Mouse (Mus musculus) 3134 (cell line): ENCODE data around the gene Men1.

Experiments used
- DNase-seq: peaks from one replicate; pipeline ENCODE4 v3.0.0-alpha.2; 2011; ENCODE audit warnings: low spot score; ENCODE audit not compliant: insufficient read length; ENCODE audit errors: extremely low read depth

Men1 gene

DNA sequence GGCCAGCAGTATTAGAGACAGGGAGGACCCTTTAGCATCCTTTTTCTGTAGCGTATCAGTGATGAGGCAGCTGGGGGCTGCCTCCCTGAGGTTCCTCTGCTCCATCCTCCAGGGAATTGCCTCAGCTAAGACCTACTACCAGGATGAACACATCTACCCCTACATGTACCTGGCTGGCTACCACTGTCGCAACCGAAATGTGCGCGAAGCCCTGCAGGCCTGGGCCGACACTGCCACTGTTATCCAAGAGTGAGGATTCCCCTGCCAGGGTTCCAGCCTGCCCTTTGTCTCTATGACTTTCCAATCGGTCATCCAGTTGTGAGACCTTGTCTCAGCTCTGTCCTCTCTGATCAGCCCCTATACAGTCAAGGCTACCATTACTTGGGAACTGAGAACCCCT, 3.4 kb downstream of the Men1 start:
- DNase-seq: no peak

DNA sequence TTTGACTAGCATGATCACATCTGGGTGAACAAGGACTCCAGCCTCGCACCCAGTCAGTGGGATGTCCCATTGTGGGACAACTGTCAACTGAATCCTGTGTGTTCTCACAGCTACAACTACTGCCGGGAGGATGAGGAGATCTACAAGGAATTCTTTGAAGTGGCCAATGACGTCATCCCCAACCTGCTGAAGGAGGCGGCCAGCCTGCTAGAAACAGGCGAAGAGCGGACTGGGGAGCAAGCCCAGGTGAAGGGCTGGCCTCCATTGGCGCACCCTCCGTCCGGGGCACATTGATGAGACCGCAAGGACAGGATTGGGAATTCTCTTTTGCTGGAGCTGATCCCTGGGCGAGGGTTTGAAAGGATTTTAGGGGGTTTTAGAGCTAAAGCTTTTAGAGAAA, 3.9 kb downstream of the Men1 start:
- no peak for DNase-seq

DNA sequence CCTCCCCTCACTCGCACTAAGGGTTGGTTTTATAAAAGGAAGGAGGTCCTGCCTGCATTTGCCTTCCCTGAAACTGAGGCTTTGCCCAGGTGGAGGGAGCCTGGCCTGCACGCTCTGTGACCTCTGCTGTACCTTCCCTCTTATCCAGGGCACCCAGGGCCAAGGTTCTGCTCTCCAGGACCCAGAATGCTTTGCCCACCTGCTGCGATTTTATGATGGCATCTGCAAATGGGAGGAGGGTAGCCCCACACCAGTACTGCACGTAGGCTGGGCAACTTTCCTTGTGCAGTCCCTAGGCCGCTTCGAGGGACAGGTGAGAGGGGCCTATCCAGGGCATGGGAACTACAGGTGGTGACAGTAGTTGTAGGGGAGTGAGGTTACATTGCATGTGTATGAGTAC, 4.4 kb downstream of the Men1 start:
- no peak for DNase-seq

DNA sequence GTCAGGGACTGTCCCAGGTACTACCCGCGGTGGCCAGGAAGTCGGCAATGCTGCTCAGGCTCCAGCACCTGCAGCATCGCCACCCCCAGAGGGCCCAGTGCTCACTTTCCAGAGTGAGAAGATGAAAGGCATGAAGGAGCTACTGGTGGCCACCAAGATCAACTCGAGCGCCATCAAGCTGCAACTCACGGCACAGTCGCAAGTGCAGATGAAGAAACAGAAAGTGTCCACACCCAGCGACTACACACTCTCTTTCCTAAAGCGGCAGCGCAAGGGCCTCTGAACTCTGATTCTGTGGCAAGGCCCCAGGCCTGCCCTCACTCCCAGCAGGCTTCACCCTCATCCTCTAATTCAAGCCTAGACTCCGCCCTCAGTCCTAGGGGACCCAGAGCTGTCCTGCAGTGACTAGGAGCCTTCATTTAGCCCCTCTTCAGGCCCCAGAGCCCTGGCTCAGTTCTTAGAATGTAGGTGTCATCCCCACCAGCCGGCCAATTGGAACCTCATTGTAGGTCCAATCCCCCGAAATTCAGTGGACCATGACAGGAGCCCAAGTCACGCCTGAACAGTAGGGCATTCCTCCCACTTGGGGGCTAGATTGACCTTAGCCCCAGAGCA, 5.2 kb downstream of the Men1 start:
- DNase-seq: no peak

DNA sequence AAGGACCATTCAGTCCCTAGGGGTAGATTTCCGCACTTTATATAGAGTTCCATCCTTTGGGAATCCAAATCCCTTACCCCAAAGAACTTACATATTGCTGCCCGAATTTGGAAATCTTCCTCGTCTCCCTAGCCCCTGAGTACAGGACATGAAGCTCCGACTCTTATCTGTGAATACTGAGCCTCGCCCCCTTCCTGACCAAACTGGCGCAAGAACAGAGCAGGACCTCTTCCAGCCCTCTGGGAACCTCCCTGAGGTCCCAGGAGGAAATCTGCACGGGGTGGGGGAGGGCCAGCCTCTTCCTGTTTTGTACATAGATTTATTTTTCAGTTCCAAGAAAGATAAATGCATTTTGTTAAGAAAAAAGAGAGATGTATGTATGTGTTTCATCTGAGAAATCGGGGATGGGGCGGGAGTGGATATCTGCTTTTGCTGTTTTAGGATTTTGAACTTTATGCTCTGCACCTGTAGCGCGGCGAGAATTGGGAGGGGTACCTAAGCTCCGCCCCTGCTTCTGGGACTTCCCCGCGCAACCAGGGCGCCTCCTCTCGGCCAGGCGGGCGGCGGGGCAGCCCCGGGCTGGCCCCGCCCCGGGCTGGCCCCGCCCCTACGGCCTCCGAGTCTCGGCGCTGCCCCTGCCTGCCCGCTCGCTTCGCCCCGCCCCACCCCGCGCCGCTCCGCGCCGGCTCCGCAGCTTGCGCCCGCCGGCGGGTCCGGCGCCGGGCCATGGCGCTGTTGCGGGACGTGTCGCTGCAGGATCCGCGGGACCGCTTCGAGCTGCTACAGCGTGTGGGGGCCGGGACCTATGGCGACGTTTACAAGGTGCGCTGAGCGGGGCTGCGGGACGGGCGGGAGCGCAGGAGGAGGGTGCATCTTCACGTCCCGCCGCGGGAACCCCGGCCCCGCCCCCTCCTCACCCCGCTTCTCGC, 6.0 kb downstream of the Men1 start, which contains the start of gene Map4k2:
Gene Map4k2 (plus strand): TSS at position 612 of the 929 bp plus-strand sequence.
- peak; percentile 87 for DNase-seq

DNA sequence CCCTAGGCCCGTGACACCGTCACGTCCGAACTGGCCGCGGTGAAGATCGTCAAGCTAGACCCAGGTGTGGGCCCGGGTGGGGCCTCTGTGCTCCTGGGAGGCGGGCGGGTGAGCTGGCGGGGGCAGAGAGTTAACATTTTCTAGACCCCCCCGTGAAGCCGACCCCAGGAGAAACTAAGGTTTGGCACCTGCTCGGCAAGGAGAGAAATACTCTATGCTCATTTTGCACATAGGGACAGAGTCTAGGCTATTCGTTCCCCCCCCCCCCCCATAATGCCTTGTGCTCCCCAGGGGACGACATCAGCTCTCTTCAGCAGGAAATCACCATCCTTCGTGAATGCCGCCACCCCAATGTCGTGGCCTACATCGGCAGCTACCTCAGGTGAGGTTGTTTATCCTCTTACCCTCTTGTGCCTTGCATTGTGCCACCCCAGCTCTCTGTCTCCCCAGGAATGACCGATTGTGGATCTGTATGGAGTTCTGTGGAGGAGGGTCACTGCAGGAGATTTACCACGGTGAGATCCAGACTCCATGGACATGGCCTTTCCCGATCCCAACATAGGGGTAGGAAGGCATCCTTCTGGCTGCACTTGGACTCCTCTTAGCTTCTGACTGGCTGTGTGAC, 6.8 kb downstream of the Men1 start:
- DNase-seq: no peak

DNA sequence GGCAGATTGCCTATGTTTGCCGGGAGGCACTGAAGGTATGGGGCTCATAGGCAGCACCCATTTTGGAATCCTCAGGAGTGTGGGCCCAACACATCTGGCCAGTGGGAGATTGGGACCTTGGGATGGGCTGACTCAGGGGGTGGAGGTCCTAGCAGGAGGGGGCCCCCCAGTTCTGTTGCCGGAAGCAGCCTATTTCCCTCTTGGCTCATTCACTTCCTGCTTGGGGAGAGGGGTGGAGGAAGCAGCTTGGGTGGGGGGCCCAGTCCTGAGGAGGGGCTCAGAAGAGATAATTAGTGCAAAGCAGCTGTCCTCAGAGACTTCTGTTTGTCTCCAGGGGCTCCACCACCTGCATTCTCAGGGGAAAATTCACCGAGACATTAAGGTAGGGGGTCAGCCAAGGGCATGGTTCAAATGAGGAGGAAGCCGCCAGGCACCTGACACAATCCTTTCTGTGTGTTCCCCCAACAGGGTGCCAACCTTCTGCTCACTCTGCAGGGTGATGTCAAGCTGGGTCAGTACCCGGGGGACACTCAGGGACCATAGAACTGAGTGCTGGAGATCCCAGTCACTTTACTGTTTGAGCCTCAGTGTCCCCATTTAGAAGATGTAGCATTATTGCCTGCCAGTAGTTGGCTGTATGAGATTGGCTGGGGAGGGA, 7.6 kb downstream of the Men1 start:
- DNase-seq: no peak

DNA sequence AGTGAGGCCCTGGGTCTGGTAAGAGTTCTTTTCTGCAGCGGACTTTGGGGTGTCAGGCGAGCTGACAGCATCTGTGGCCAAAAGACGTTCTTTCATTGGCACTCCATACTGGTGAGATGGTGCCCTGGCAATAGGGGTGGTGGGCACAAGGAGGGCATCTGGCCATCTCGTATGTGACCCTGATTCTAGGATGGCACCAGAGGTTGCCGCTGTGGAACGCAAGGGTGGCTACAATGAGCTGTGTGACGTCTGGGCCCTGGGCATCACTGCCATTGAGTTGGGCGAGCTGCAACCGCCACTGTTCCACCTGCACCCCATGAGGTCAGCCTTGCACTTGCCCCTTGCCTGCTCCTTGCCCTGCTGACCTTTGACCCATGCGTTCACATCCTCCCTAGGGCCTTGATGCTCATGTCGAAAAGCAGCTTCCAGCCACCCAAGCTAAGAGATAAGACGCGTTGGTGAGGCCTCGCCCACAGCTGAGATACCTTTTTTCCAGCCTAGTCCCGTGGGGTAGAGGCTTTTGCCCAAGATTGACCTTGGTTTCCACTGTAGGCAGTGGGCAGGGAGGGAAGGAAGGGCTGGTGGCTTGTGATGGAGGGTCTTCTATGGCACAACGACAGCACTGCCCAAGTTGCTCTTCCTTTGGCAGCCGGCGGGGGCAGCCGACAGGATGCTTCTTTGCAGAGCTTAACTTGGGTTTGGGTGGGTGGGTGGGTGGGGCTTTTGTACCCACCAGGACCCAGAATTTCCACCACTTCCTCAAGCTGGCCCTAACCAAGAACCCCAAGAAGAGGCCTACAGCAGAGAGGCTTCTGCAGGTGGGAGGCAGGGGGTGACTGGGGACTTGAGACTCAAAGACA, 8.5 kb downstream of the Men1 start:
- DNase-seq: no peak

DNA sequence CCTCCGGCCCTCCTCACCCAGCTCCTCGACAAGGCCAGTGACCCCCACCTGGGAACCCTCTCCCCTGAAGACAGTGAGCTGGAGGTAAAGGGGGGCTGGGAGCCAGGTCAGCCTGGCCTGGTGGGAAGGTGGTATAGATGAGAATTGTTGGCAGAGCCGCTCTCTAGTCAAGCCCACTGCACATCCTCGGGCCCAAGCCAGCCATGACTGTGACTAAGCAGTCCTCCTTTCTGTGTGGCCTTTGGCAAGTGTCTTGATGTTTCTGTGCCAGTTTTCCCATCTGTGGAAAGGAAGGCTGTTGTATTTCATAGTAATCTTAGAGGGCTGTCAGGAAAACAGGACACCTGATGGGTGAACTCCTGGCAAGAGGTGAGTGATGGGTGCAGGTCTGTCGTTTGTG, 9.2 kb downstream of the Men1 start:
- no peak for DNase-seq

DNA sequence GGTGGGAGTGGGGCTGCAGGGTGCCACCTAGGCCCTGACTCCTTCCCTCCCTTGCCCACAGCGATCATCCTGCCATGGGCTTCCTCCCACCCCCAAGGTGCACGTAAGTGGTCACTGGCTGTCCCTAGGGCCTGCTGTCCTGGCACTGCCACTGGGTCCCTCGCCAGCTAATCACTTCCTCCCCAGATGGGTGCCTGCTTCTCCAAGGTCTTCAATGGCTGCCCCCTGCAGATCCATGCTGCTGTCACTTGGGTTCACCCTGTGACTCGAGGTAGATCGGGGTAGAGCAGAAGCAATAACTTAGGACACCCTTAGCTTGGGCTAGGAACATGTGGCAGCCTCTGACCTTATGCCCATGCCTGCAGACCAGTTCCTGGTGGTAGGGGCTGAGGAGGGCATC, 11.2 kb downstream of the Men1 start:
- DNase-seq: no peak

DNA sequence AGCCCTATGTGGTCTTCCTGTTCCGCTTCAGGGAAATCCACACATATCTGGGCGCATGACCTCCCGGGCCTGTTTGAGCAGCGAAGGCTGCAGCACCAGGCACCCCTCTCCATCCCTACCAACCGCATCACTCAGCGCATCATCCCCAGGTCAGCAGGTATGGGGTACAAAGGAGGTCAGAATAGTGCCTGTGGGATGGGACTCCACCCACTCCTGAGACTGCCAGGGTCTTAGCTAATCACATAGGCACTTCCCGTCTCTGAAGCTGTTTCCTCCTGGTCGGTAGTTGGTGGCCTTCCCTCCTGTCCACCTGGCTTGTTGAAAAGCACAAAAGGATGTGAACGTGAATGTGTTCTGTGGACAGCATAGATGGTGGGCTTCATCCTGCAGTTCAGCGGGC, 11.9 kb downstream of the Men1 start:
- no peak for DNase-seq

DNA sequence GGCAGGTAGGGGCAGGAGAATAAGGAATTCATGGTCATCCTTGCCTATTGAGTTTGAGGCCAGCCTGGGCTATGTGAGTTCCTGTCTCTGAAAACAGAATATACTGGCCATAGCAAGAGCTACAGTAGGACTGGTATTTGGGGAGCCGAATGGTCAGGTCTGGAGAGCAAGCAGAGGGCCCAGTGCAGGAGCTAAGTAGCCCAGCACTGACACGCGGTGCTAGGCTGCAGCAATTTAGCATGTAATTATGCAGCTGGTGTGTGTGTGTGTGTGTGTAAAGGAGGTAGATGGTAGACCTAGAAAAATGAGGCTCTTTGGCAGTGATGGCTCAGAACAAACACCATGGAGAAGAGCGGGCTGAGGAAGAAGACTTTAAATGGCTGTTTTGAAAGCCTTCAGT, 12.8 kb downstream of the Men1 start:
- no peak for DNase-seq

DNA sequence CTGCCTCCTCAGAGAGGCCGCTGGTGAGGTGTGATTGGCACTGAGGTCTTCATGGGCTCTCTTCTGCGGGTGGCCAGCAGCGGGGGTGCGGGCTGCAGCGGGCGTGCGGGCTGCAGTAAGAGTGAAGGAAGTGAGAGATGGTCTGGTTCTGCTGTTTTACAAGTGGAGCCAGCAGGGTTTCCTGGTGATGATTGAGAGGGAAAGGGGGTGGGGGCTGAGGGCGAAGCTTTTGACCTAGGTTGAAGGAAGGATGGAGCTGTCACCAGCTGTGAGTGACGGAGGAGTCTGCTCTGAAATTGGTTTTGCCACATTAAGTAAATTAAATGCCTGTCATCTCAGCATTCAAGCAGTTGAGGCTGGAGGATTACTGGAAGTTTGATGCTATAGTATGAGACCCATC, 13.9 kb downstream of the Men1 start:
- no peak for DNase-seq

DNA sequence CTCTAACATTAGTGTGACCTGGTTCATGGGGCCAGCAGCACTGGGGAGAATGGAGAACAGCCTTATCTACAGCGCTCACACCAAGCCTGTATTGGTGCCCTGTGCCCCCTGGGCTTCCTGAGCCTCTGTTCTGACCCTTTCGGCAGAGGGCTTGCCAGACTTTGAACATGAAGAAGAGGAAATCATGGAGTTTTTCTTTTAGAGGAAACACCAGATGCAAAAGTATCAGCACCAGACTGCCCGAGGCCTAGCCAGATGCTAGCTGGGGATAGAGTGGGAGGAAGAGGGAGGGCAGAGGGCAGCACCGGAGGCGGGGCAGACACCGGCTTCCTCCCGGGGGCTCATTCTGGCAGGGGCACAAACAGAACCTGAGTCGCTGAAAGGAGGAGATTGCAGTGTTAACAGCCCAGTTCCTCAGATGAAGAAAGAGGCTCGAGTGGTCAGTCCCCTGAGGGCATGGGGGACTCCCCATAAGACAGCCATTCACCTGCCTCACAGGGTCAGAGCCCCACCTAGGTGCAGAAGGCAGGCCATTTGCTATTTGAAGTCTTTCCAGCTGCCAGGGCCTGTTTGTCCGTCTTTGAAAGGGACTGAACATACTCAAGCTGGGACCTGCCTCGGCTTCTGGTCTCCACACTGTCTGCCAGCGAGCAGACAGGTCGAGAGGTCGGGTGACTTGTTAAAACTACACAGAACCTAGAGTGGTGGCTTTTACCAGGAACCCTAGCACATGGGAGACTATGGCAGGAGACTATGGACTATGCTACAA, 14.6 kb downstream of the Men1 start:
- no peak for DNase-seq

DNA sequence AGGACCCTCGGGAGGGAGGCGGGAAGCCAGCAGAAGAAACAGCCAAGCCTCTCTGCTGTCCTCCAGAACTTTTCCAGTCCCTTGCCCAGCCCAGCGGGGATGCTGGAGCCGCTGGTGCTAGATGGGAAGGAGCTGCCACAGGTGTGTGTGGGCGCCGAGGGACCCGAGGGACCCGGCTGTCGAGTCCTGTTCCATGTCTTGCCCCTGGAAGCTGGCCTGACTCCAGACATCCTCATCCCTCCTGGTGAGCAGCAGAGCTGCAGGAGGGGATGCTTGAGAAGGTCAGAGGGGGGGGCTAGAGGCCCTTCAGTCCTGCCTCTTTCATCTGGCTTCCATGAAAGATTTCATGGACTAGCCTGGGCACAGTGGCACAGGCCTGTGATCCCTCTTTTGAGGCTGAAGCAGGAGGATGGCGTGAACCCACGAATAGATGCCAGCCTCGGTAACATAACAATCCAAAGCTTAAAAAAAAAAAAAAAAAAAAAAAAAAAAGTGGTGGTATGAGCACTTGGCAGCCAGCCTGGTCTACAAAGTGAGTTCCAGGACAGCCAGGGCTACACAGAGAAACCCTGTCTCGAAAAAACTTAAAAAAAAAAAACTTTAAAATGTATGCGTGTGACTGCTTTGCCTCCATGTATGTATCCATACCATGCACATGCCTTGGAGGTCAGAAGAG, 16.8 kb downstream of the Men1 start:
- no peak for DNase-seq

DNA sequence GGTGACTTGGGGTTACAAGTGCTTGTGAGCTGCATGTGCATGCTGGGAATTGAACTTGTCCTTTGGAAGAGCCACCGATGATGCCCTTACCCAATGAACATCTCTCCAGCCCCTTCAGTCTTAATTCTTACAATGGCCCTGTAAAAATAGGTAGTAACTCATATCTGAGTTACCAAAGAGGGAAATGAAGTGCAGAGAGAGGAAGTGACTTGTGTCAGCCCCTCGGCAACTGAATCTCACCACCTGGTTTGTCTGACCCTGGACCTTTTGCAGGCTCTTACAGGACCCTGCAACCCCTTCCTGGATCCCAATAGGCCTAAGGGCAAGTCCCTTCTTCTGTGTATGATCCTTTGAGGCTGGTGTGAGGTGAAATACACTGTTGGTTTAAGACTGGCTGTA, 17.3 kb downstream of the Men1 start:
- no peak for DNase-seq

DNA sequence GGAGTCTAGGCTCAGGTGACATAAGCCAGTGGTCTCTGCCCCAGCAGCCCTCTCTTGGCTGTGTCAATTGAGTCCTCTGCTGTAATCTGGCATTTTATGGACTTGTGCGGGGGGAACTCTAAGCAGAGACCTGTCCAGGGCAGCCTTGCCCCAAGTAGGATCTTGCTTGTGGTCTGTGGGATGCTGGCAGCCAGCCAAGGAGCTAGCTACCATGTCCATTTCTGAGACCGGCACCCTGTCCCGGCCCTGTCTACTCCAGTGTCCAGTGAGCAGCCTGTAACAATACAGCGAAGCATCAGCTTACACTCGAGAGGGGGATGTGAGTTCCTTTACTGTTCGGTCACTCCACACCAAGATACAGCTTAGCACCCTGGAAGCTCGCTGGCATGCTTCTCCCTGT, 19.3 kb downstream of the Men1 start:
- no peak for DNase-seq

DNA sequence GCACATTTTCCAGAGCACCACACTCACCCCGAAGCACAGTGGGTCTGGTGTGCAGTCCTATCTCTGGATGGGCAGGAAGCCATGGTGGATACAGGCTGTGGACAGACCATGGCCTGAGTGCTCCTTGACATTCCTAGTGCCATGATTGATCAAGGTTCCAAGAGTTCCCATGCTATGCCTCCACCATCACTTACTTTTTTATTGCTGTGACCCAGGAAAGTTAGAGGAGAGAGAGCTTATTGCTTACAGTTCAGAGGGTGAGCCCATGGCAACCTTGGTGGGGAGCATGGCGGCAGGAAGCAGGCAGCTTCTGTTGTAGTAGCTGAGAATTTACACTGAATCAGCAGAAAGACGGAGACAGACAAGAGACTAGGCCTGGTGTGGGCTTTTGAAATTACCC, 26.5 kb downstream of the Men1 start:
- DNase-seq: no peak

DNA sequence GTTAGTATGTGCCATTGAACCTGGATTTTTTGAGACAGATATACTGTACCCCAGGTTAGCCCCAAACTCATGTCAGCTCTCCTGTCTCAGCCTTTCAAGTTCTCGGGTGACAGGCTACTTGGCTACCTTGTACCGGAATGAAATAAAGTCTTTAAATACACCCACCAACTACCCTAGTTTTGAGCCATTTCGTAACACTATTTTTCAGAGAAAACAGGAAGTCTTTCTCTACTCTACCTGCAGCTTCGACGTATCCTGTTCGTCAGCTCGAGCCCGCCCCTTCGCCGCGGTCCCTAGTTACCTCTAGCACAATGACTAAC, 28.3 kb downstream of the Men1 start:
- no peak for DNase-seq
